ENCODE assay signal across 8 mouse cellular contexts in genomic region chr3:51652701-51653100, GRCm38 (mm10). TPM values are rescaled to one million over a fixed set of nuclear protein-coding genes. Genes with fewer than 3 reads are reported as not detected.
DNase-seq lines count a peak whose midpoint lies in the region; ATAC-seq and TF ChIP-seq lines count a peak whose summit lies in the region.

No protein-coding gene starts in this region.

- H3K4me1 ChIP-seq in forebrain, embryonic 14.5 days (ENCODE audit: control insufficient read depth, insufficient read depth, low read length), result peaks cover 5% of the 10 kb centered on the region
- peaks cover 25% of the 10 kb centered on the region for H3K4me1 ChIP-seq in limb, embryonic 10.5 days
- peaks cover 9% of the 10 kb centered on the region for H3K4me1 ChIP-seq in midbrain, embryonic 11.5 days (ENCODE audit: control insufficient read depth, insufficient read depth, low read length)
- H3K4me1 ChIP-seq in thymus, adult 2 months (replicated peaks; ENCODE audit: control insufficient read depth, insufficient read depth, low read length), result peaks cover 38% of the 10 kb centered on the region

- TF ChIP-seq POLR2A in thymus, adult 2 months (IDR thresholded peaks at IDR 0.05; ENCODE audit: control insufficient read depth, extremely low read depth, insufficient read depth, low read length, poor library complexity), result 0 out of 2 replicates have a peak, but pooled peaks have one; percentile 37

- 4% methylated on average over 9 of the region's 9 CpGs for WGBS in forebrain, embryonic 14.5 days
- under 1% methylated on average over 9 of the region's 9 CpGs for WGBS in limb, embryonic 10.5 days
- 5% methylated on average over 8 of the region's 9 CpGs for WGBS in midbrain, embryonic 11.5 days
- WGBS in thymus, adult 2 months, result under 1% methylated on average over 9 of the region's 9 CpGs

- TF ChIP-seq CTCF in thymus, adult 2 months (IDR thresholded peaks at IDR 0.05; ENCODE audit: borderline replicate concordance, control insufficient read depth, extremely low read depth, insufficient read depth, low read length, poor library complexity), result no peak

- peak; percentile 35 for ATAC-seq in forebrain, embryonic 14.5 days
- peak; percentile 61; the same call in 1 of the 2 replicates for ATAC-seq in midbrain, embryonic 11.5 days (ENCODE audit: low FRiP score)

- H3K4me2 ChIP-seq in forebrain, embryonic 14.5 days (ENCODE audit: low read length), result peak overlapping the region; percentile 25
- H3K4me2 ChIP-seq in midbrain, embryonic 11.5 days, result peak overlapping the region; percentile 37

- no peaks in the 10 kb centered on the region for H3K36me3 ChIP-seq in forebrain, embryonic 14.5 days (ENCODE audit: control insufficient read depth, insufficient read depth, low read length)
- no peaks in the 10 kb centered on the region for H3K36me3 ChIP-seq in limb, embryonic 10.5 days
- H3K36me3 ChIP-seq in midbrain, embryonic 11.5 days (ENCODE audit: control insufficient read depth, insufficient read depth, low read length), result no peaks in the 10 kb centered on the region
- H3K36me3 ChIP-seq in thymus, adult 2 months (ENCODE audit: control insufficient read depth, insufficient read depth, low read length), result no peaks in the 10 kb centered on the region

- H3K27me3 ChIP-seq in forebrain, embryonic 14.5 days (replicated peaks; ENCODE audit: control insufficient read depth, insufficient read depth, low read length), result no peaks in the 10 kb centered on the region
- H3K27me3 ChIP-seq in limb, embryonic 10.5 days (ENCODE audit: low read depth, poor library complexity, severe bottlenecking), result no peaks in the 10 kb centered on the region
- no peaks in the 10 kb centered on the region for H3K27me3 ChIP-seq in midbrain, embryonic 11.5 days (ENCODE audit: control insufficient read depth, insufficient read depth, low read length)
- no peaks in the 10 kb centered on the region for H3K27me3 ChIP-seq in thymus, adult 2 months (ENCODE audit: control insufficient read depth, insufficient read depth, low read length)

- no peak overlapping the region for H3K4me3 ChIP-seq in forebrain, embryonic 14.5 days (ENCODE audit: low read depth, low read length)
- peak overlapping the region; percentile 41 for H3K4me3 ChIP-seq in limb, embryonic 10.5 days
- H3K4me3 ChIP-seq in midbrain, embryonic 11.5 days (ENCODE audit: low read depth, low read length), result no peak overlapping the region
- peak overlapping the region; percentile 31 for H3K4me3 ChIP-seq in thymus, adult 2 months (ENCODE audit: control insufficient read depth, insufficient read depth, low read length)

- H3K9me3 ChIP-seq in forebrain, embryonic 14.5 days (replicated peaks; ENCODE audit: control insufficient read depth, low read length), result no peaks in the 10 kb centered on the region
- no peaks in the 10 kb centered on the region for H3K9me3 ChIP-seq in limb, embryonic 10.5 days (replicated peaks)
- no peaks in the 10 kb centered on the region for H3K9me3 ChIP-seq in midbrain, embryonic 11.5 days (ENCODE audit: control insufficient read depth, low read length)

- H3K9ac ChIP-seq in forebrain, embryonic 14.5 days (ENCODE audit: low read length), result 0 out of 2 replicates have a peak overlapping the region, but pooled peaks have one; percentile 6
- peak overlapping the region; percentile 42; the same call in 1 of the 2 replicates for H3K9ac ChIP-seq in midbrain, embryonic 11.5 days (ENCODE audit: low read length)

- peak; percentile 26 for DNase-seq in ES-CJ7 (ENCODE audit: low read depth, low spot score)
- peak; percentile 49 for DNase-seq in adrenal gland, postnatal 25 days
- DNase-seq in forebrain, embryonic 14.5 days (ENCODE audit: low spot score), result peak; percentile 31
- DNase-seq in heart, postnatal 4 days, result peak; percentile 53
- DNase-seq in limb, embryonic 10.5 days (ENCODE audit: low spot score), result peak; percentile 79
- peak; percentile 89 for DNase-seq in midbrain, embryonic 11.5 days (ENCODE audit: low spot score, missing footprints)
- DNase-seq in thymus, adult 2 months, result peak; percentile 50
- DNase-seq in layer of hippocampus, postnatal 36 days, result no peak

- no peak overlapping the region for H3K27ac ChIP-seq in forebrain, embryonic 14.5 days (ENCODE audit: low read depth, low read length)
- H3K27ac ChIP-seq in limb, embryonic 10.5 days, result peak overlapping the region; percentile 89
- H3K27ac ChIP-seq in midbrain, embryonic 11.5 days (ENCODE audit: low read depth, low read length), result no peak overlapping the region
- peak overlapping the region; percentile 87 for H3K27ac ChIP-seq in thymus, adult 2 months (ENCODE audit: control insufficient read depth, insufficient read depth, low read length)

RNA-seq across cellular contexts. Expression of gene Mgst2, which starts 7.5 kb away (rescaled TPM):
- 220 and 309 TPM in 2 replicates for total RNA-seq in adrenal gland, postnatal 25 days (2021)
- polyA plus RNA-seq in forebrain, embryonic 14.5 days (2014; fragmentation: Nextera tagmentation; extraction: Ambion mirVana), result 0.40 TPM in 1 of 2 replicates, not detected in the other
- total RNA-seq in heart, postnatal 4 days (2021), result 1 to 10 TPM; 1.6 TPM
- polyA plus RNA-seq in limb, embryonic 10.5 days (2016; fragmentation: Nextera tagmentation; extraction: Ambion mirVana), result 0.35 and 0.43 TPM in 2 replicates
- 0.22 TPM in 1 of 2 replicates, not detected in the other for polyA plus RNA-seq in midbrain, embryonic 11.5 days (2014; fragmentation: Nextera tagmentation; extraction: Ambion mirVana)
- polyA plus RNA-seq in thymus, adult 2 months (2012; rRNA removed), result 17.9 and 20.8 TPM in 2 replicates
- not detected for total RNA-seq in layer of hippocampus, postnatal 36 days (2021)

Comparison
In these comparisons a context has a peak if more than half of its experiments do, and no peak if none do; other contexts are left out.
1. DNase-seq: peak in ES-CJ7 (single experiment), adrenal gland, postnatal 25 days (single experiment), forebrain, embryonic 14.5 days (single experiment), heart, postnatal 4 days (single experiment), limb, embryonic 10.5 days (single experiment), midbrain, embryonic 11.5 days (single experiment) and thymus, adult 2 months (single experiment); none in layer of hippocampus, postnatal 36 days (0 of 2).
2. H3K27ac ChIP-seq: peak in limb, embryonic 10.5 days (single experiment) and thymus, adult 2 months (single experiment); none in forebrain, embryonic 14.5 days (single experiment) and midbrain, embryonic 11.5 days (single experiment).
3. H3K4me3 ChIP-seq: peak in limb, embryonic 10.5 days (single experiment) and thymus, adult 2 months (single experiment); none in forebrain, embryonic 14.5 days (single experiment) and midbrain, embryonic 11.5 days (single experiment).
4. RNA of gene Mgst2, which starts 7.5 kb away (polyA plus RNA-seq): 17.9 to 20.8 TPM in thymus, adult 2 months; 0.35 to 0.43 TPM in limb, embryonic 10.5 days, 0.40 TPM in forebrain, embryonic 14.5 days and 0.22 TPM in midbrain, embryonic 11.5 days; every median in the first group is over 10 times any median in the second.